Mouse (Mus musculus) embryonic facial prominence, embryonic 14.5 days (tissue): ENCODE measurements around the gene Arfgef2. TPM values are rescaled to one million over a fixed set of nuclear protein-coding genes. Genes with fewer than 3 reads are reported as not detected.
"Not testable (repeated sequence)": the region's sequence is repeated elsewhere in the genome, so short reads cannot be mapped to it uniquely, and the experiment has no call there.

Experiments used
- ATAC-seq: fragments of 200-750 bp; cut with Nextera tagmentation; 2 replicates; pipeline ENCODE4 v1.8.0; 2017; ENCODE audit warnings: low read depth, moderate number of reproducible peaks, moderate TSS enrichment
- DNase-seq: peaks from one replicate; pipeline ENCODE4 v3.0.0-alpha.2; 2015; ENCODE audit warnings: low spot score
- H3K27ac ChIP-seq: fragments of 300-500 bp; sonication (generic); replicated peaks from 2 replicates; pipeline ENCODE4 v1.5.1; 2014; ENCODE audit warnings: low read depth, mild to moderate bottlenecking, low read length, moderate library complexity
- H3K27me3 ChIP-seq: fragments of 300-500 bp; sonication (generic); replicated peaks from 2 replicates; pipeline ENCODE4 v1.6.1; 2014; ENCODE audit warnings: low read length; ENCODE audit not compliant: control insufficient read depth, insufficient read depth
- H3K36me3 ChIP-seq: fragments of 300-500 bp; sonication (generic); 2 replicates; pipeline ENCODE4 v1.6.1; 2014; ENCODE audit warnings: low read length, mixed read lengths; ENCODE audit not compliant: control insufficient read depth, insufficient read depth
- H3K4me1 ChIP-seq: fragments of 300-500 bp; sonication (generic); 2 replicates; pipeline ENCODE4 v1.6.1; 2014; ENCODE audit warnings: antibody characterized with exemption, low read length; ENCODE audit not compliant: control insufficient read depth, insufficient read depth
- H3K4me2 ChIP-seq: fragments of 300-500 bp; sonication (generic); 2 replicates; pipeline ENCODE4 v1.6.1; 2014; ENCODE audit warnings: low read depth, mild to moderate bottlenecking, low read length, moderate library complexity, mixed read lengths
- H3K4me3 ChIP-seq: fragments of 300-500 bp; sonication (generic); 2 replicates; pipeline ENCODE4 v1.5.1; 2014; ENCODE audit warnings: low read depth, mild to moderate bottlenecking, low read length
- H3K9ac ChIP-seq: fragments of 300-500 bp; sonication (generic); 2 replicates; pipeline ENCODE4 v1.6.1; 2014; ENCODE audit warnings: low read depth, mild to moderate bottlenecking, low read length, moderate library complexity, mixed read lengths
- H3K9me3 ChIP-seq: fragments of 300-500 bp; sonication (generic); 2 replicates; pipeline ENCODE4 v1.6.1; 2016; ENCODE audit warnings: low read length; ENCODE audit not compliant: control insufficient read depth
- WGBS: fragments of 180-500 bp; shearing (Covaris S2); extraction: QIAGEN DNeasy Blood & Tissue Kit; methylation state at CpG from one replicate; pipeline ENCODE4 v1.1.7; 2014; 5-methylcytosine and 5-hydroxymethylcytosine counted together
- polyA plus RNA-seq: library from polyadenylated mRNA; unstranded; fragments of >200 nt; fragmentation: Nextera tagmentation; extraction: Ambion mirVana; gene quantifications from 2 replicates; pipeline ENCODE4 v1.2.1, GENCODE M21; 2014

Arfgef2 gene
- polyA plus RNA-seq, 1 experiment from 2014 or later, result 7.1 TPM

GRCm38 (mm10) chr2:166776272-166776671, 29.1 kb upstream of the Arfgef2 start:
- 6% methylated on average over 2 of the region's 2 CpGs for WGBS
- Histone ChIP-seq H3K4me3 (no peak overlapping the region), H3K4me2 (no peak overlapping the region), H3K27ac (no peak overlapping the region), H3K27me3 (no peaks in the 10 kb centered on the region), H3K36me3 (no peaks in the 10 kb centered on the region), H3K9me3 (no peaks in the 10 kb centered on the region), H3K4me1 (peaks cover 7% of the 10 kb centered on the region; the same call in 1 of the 2 replicates), H3K9ac (no peak overlapping the region)
- DNase-seq, result no peak
- ATAC-seq, result no peak

- 59% methylated on average over 8 of the region's 8 CpGs for WGBS
- no peak for DNase-seq
- H3K27ac ChIP-seq, result no peak overlapping the region
- no peak overlapping the region for H3K4me2 ChIP-seq
- H3K27me3 ChIP-seq, result no peaks in the 10 kb centered on the region
- H3K36me3 ChIP-seq, result no peaks in the 10 kb centered on the region
- no peaks in the 10 kb centered on the region for H3K9me3 ChIP-seq
- no peak overlapping the region for H3K4me3 ChIP-seq
- peaks cover 7% of the 10 kb centered on the region; the same call in 1 of the 2 replicates for H3K4me1 ChIP-seq
- no peak overlapping the region for H3K9ac ChIP-seq
- ATAC-seq, result no peak
These were observed 25.4 kb upstream of the Arfgef2 start for GRCm38 (mm10) chr2:166779956-166780355.

- peaks cover 12% of the 10 kb centered on the region for H3K4me1 ChIP-seq
- no peaks in the 10 kb centered on the region for H3K9me3 ChIP-seq
- no peak overlapping the region for H3K4me2 ChIP-seq
- no peaks in the 10 kb centered on the region for H3K36me3 ChIP-seq
- H3K4me3 ChIP-seq, result no peak overlapping the region
- WGBS, result 14% methylated on average over 9 of the region's 9 CpGs
- ATAC-seq (0 out of 2 replicates have a peak, but pooled peaks have one; percentile 30), DNase-seq (peak; percentile 69)
- no peak overlapping the region for H3K9ac ChIP-seq
- peaks cover 3% of the 10 kb centered on the region; the same call in 1 of the 2 replicates for H3K27me3 ChIP-seq
- no peak overlapping the region for H3K27ac ChIP-seq
These were observed 24.3 kb upstream of the Arfgef2 start for GRCm38 (mm10) chr2:166780980-166781578.

GRCm38 (mm10) chr2:166784376-166784775, 21.0 kb upstream of the Arfgef2 start:
- 79% methylated on average over 6 of the region's 6 CpGs for WGBS

DNA sequence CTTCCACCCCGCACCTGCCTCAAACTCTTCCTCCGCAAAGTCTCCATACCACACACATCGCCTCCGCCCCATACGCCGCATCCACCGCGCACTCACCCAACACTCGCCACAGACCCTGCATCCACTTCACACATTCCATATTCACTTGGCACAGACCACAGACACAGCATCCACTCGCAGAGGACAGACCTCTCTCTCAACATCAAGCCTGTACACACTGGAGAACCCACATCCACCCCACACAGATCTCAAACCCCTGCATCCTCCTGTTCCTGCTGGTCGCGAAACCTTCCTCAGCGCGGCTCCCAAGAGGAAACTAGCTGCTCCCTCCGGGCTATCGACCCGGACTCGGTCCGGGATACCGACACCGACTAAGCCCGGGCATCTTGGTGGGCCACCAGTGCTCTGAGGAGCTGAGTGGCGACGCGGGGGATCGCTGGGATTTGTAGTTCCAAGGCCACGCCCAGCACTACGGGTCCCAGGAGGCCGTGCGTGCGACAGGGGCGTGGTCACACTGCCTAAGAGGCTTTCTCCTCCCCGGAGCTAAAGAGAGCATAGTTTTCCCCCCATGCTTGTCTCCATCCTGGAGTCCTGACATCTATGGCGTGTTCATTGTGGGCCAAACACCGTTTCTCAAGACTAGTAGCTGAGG, 18.9 kb upstream of the Arfgef2 start:
- Histone ChIP-seq H3K36me3 (no peaks in the 10 kb centered on the region), H3K4me2 (peak overlapping the region; percentile 72), H3K27me3 (peaks cover 3% of the 10 kb centered on the region; the same call in 1 of the 2 replicates), H3K9ac (peak overlapping the region; percentile 62), H3K27ac (no peak overlapping the region), H3K4me1 (peaks cover 6% of the 10 kb centered on the region), H3K4me3 (peak overlapping the region; percentile 47), H3K9me3 (no peaks in the 10 kb centered on the region)
- 0% methylated on average over 35 of the region's 35 CpGs for WGBS
- DNase-seq (peak; percentile 97), ATAC-seq (peak; percentile 96)

More at GRCm38 (mm10) chr2:166784376-166784775, 21.0 kb upstream of the Arfgef2 start:
- H3K27ac ChIP-seq, result no peak overlapping the region
- no peak overlapping the region for H3K4me3 ChIP-seq
- H3K4me2 ChIP-seq, result no peak overlapping the region
- no peak overlapping the region for H3K9ac ChIP-seq
- ATAC-seq, result no peak
- no peak for DNase-seq
- peaks cover 14% of the 10 kb centered on the region for H3K4me1 ChIP-seq
- no peaks in the 10 kb centered on the region for H3K9me3 ChIP-seq
- H3K36me3 ChIP-seq, result no peaks in the 10 kb centered on the region
- H3K27me3 ChIP-seq, result peaks cover 3% of the 10 kb centered on the region; the same call in 1 of the 2 replicates

DNA sequence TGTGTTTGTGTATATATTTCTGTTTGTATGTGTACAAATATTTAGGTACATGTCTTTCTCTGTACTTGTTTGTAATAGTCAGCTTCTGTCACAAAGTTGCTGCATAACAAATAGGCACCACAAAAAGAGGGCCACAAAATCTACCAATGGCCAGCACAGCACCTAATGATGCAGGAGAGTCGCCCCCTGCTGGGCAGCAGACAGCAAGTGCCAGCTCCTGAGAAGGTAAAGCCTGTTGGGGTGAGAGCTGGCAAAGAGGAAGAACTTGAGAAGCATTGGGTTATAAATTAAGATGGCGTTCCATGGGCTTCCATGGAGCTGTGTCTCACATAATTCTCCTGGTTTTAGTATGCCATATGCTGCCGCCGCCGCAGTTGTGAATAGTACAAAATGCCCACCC, 13.7 kb upstream of the Arfgef2 start:
- ATAC-seq, result no peak
- Histone ChIP-seq H3K4me2 (no peak overlapping the region), H3K36me3 (peaks cover 11% of the 10 kb centered on the region), H3K27ac (no peak overlapping the region), H3K27me3 (no peaks in the 10 kb centered on the region), H3K4me3 (no peak overlapping the region), H3K9ac (no peak overlapping the region), H3K9me3 (no peaks in the 10 kb centered on the region), H3K4me1 (peaks cover 5% of the 10 kb centered on the region)
- WGBS, result 80% methylated on average over 5 of the region's 5 CpGs
- no peak for DNase-seq

DNA sequence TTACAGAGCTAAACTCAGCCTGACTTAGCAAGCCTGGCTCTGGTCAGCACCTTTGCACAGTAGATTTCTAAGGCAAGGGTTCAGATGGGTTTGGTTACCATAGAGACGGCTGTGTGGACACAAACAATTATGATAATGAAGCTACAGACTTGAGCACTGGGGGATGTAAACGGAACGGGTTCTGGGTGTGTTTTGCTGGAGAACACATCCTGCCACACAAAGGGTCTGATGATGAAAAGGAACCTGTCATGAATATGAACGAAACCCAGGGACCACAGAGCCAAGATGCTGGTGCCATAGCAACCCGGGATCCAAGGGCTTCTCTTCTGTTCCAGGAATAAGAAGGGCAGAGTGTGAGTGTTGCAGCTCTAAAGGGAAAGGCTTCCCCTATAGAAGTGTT, 13.0 kb upstream of the Arfgef2 start, which contains the start of gene Trp53rkb:
TSS of gene Trp53rkb (plus strand) at position 177 of the 400 bp plus-strand sequence.
- 81% methylated on average over 5 of the region's 5 CpGs for WGBS
- DNase-seq, result no peak

GRCm38 (mm10) chr2:166793542-166794214, 11.7 kb upstream of the Arfgef2 start:
- Histone ChIP-seq H3K9ac (peak overlapping the region; percentile 86), H3K4me3 (peak overlapping the region; percentile 75), H3K36me3 (peaks cover 30% of the 10 kb centered on the region), H3K27ac (peak overlapping the region; percentile 78), H3K4me2 (peak overlapping the region; percentile 78)
- H3K27me3 ChIP-seq, H3K4me1 ChIP-seq, H3K9me3 ChIP-seq: not testable (repeated sequence)
- ATAC-seq (peak; percentile 96), DNase-seq (peak; percentile 88)
- under 1% methylated on average over 35 of the region's 76 CpGs for WGBS

More for the DNA sequence above, 13.0 kb upstream of the Arfgef2 start, which contains the start of gene Trp53rkb:
- Histone ChIP-seq H3K27me3 (no peaks in the 10 kb centered on the region), H3K4me3 (peak within 1 kb of the TSS; percentile 75), H3K4me2 (peak within 1 kb of the TSS; percentile 78), H3K36me3 (peaks cover 17% of the 10 kb centered on the region), H3K4me1 (peaks cover 5% of the 10 kb centered on the region), H3K27ac (peak within 1 kb of the TSS; percentile 78), H3K9me3 (no peaks in the 10 kb centered on the region), H3K9ac (peak within 1 kb of the TSS; percentile 86)
- no peak for ATAC-seq
